Mouse (Mus musculus) kidney, postnatal 36 days (tissue): ENCODE data around the gene Psd4.

Source experiments
- DNase-seq, 2 experiments: peaks; one replicate each; pipeline ENCODE4 v3.0.0; 2021 to 2022; ENCODE audit warnings: mixed read lengths in 2 of 2

Gene Psd4

GRCm38 (mm10) chr2:24440056-24440455, 72.7 kb downstream of the Psd4 start:
- peak in 1 of 2 experiments; percentile 34 for DNase-seq

- DNase-seq, result no peak
Observed at GRCm38 (mm10) chr2:24441899-24442298, 74.5 kb downstream of the Psd4 start.

GRCm38 (mm10) chr2:24442303-24442925, 75.0 kb downstream of the Psd4 start:
- DNase-seq, result no peak

- peak; percentile 58 to 62 for DNase-seq
Observed at GRCm38 (mm10) chr2:24443256-24443790, 75.9 kb downstream of the Psd4 start.

DNA sequence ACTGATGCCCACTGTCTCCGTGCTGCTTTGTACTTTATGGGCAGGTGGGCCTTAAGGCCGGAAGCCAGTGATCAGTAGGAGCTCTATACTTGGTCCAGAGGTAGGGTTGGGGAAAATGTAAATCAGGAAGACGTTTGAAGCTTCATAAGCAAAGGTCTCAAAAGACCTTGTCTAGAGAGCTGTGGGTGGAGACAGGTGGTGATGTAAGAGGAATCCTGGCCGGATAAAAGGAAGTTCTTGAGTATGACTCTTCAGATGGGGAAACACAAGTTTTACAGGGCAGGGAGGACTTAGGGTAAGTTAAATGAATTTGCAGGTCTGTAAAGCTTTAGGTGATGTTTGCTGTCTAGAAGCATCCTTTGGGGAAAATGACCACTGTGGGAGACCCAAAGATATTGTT, 81.7 kb downstream of the Psd4 start:
- no peak for DNase-seq

DNA sequence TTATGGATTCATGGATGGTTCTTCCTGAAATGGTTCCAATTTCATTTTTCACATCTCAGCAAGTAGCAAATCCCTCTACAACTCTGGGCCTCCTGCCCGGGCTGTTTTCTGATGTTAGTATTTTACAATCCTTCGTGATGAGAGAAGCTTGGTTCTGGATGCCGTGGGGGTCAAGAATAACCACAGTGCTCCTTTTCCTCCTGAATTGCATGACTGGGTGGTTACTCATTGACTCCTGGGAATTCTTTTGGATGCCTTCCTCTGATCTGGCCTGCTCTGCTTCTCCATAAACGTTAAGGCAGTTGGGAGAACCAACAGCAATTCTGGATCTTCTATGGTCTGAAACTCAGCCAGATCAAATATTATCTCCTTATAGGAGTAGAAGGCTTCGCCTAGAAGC, 85.8 kb downstream of the Psd4 start:
- DNase-seq, result peak; percentile 72 to 87

DNA sequence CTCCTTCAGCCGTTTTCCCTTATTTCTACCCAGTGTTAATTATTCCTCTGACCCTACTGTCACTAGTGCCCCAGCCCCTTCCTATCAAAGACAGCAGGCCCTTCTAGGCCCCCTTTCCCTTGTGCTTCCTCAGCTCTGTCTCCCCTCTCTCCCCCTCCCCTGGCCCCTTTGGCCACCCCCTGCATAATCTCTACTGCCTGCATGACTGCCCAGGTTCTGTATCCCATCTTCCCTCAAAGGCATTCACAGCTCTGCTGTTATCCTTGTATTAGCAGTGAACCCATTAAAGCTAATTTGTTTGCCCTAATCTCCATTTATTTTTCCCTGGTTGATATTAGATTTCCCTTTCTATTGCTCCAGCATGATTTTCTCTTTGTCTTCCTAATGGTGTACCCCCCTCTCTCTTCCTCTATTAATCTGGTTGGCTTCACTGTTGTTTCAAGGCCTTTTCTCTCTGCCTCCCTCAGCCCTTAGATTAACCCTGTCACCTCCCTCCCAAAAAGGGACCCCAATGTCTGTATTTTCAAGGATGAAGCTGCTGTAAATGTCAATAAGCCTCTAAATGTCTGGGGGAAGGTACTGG, 87.1 kb downstream of the Psd4 start:
- no peak for DNase-seq

DNA sequence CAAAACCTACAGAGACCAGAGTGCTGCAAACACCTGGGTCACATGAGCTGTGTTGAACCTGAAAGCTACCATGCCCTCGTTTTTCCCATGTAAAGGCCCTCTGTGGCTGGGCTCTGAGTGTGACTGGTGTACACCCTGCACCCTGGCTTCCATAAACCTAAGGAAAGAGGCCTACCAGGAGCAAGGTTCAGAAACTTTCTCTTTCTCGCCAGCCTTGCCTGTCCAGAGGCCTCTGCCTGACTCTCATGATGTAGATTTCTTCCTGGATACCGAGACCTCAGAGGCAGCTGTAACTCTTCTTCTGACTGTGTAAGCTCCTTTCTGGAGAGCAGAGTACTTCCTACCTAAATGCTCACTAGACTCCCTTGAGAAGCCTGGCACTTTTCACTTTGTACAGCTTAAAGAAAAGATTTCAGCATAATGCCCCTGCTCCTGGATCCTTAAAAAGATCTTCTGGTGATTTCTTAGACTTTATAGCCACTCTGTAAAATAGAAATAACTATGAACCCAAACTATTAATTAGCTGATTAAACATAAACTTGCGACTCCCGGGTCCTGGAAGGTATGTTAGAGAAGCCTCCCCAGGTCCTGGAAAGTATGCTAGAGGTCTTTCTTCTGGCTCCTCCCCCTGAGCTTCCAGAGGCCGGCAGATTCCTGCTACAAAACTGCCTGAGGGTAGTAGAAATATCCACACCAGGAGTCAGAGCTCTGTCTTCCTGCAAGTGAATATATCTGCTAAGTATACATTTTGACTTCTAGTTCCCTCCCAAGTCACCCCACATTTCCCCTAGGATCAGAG, 87.9 kb downstream of the Psd4 start:
- DNase-seq, result peak; percentile 59 to 85

GRCm38 (mm10) chr2:24456841-24457240, 89.5 kb downstream of the Psd4 start:
- no peak for DNase-seq

DNA sequence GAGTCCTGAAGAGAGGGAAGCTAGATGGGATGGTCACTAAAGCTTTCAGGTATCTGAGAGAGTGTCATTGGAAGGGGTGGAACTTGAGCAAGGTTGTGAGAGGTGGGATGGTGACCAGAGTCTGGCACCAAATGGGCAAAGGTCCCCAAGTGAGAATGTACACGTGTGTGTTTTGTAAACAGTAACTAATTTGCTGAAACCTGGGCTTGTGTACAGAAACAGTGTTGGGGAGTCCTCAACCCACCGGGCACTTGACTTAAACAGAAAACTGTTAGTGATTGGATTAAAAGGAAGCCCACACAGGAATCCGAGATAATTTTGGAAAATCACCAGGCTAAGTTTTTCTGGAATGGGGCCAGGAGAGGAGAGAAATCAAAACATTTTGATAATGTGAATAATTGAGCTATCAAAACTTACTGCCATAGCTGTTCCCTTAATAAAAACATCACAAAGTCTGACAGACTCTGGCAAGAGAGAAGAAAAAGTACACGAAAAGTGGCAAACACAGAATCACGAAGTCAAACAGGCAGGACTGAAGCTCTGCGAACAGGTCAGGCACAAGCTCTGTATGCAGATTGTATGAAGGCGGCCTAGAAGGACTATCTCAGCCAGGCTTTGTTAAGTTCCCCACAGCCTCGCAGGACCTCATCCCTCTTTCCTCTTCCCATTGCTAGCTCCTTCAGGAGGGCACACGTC, 92.9 kb downstream of the Psd4 start:
- peak; percentile 43 to 74 for DNase-seq

DNA sequence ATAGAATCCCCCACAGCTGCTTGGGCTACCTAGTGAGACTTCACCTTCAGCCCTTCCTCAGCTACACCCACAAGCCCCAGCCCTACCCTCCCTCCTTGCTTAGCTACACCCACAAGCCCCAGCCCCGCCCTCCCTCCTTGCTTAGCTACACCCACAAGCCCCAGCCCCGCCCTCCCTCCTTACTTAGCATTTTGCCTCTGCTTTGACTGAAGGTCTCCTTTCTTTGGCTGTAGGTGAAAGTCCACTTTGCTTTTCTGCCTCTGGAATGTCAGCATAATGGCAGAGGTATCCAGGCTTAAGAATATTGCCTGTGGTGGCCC, 93.4 kb downstream of the Psd4 start:
- DNase-seq, result peak; percentile 73 to 84
